In genomic region chr17:73118702-73119101, GRCm38 (mm10) we compare ENCODE assay signal across 29 mouse cellular contexts. TPM values are rescaled to one million over a fixed set of nuclear protein-coding genes. Genes with fewer than 3 reads are reported as not detected.
DNase-seq lines count a peak whose midpoint lies in the region; ATAC-seq lines count a peak whose summit lies in the region.
"Had no signal": no experiment of that assay in that cellular context is flagged by ENCODE, and none has a peak within 500 bp of the region (broad histone marks: within the 10 kb centered on the region; RNA-seq: fewer than 3 reads in every experiment).

No protein-coding gene starts in this region.

- intact Hi-C loops in heart, postnatal 14 days (cut with DNase I), result no loop called here

- H3K4me1 ChIP-seq in kidney, embryonic 14.5 days (ENCODE audit: control insufficient read depth, insufficient read depth, low read length), result no peaks in the 10 kb centered on the region; the same call in 1 of the 2 replicates
- H3K4me1 ChIP-seq: embryonic facial prominence, embryonic 10.5 days; forebrain, embryonic 15.5 days had no signal

- ATAC-seq in granulocyte monocyte progenitor cell, adult 5-6 weeks (replicated peaks; ENCODE audit: poor library complexity, severe bottlenecking), result peak; percentile 93
- ATAC-seq in megakaryocyte progenitor cell, adult 5-6 weeks (replicated peaks; ENCODE audit: poor library complexity), result peak; percentile 92
- ATAC-seq in kidney, embryonic 14.5 days (ENCODE audit: low FRiP score, low TSS enrichment), result no peak
- ATAC-seq: forebrain, embryonic 15.5 days; hindbrain, postnatal 0 days had no signal

- H3K9me3 ChIP-seq in kidney, embryonic 14.5 days (ENCODE audit: control insufficient read depth, low read length), result no peaks in the 10 kb centered on the region
- H3K9me3 ChIP-seq: embryonic facial prominence, embryonic 10.5 days; embryonic facial prominence, embryonic 13.5 days; forebrain, embryonic 12.5 days; forebrain, embryonic 15.5 days; heart, embryonic 10.5 days; heart, embryonic 13.5 days had no signal

- DNase-seq in heart, adult 11 months, result peak; percentile 55
- DNase-seq in heart, postnatal 14 days, result no peak
- peak; percentile 76 for DNase-seq in 416B (ENCODE audit: low read depth)
- DNase-seq in yolk sac, embryonic 10.5 days (ENCODE audit: low spot score), result no peak
- DNase-seq in spleen, postnatal 10 days (ENCODE audit: low spot score in 2 of 2), result no peak
- DNase-seq: adrenal gland, adult 2 months; adrenal gland, postnatal 14 days; B cell, adult 2 months; cerebellum, adult 11 months; cerebellum, adult 2 months; cerebellum, adult 9-11 months; cerebellum, postnatal 25 days; embryo, embryonic 11 days; gastrocnemius, postnatal 36 days; heart, adult 2 months; heart, postnatal 36 days had no signal

- H3K4me2 ChIP-seq in kidney, embryonic 14.5 days (replicated peaks; ENCODE audit: low read depth, low read length), result no peak overlapping the region
- H3K4me2 ChIP-seq: embryonic facial prominence, embryonic 13.5 days; forebrain, embryonic 12.5 days; forebrain, embryonic 15.5 days; heart, embryonic 13.5 days; hindbrain, embryonic 14.5 days had no signal

- no peak overlapping the region for H3K4me3 ChIP-seq in kidney, embryonic 14.5 days (ENCODE audit: low read length)
- H3K4me3 ChIP-seq: embryonic facial prominence, embryonic 10.5 days; embryonic facial prominence, embryonic 13.5 days; erythroblast, embryonic 14.5 days; forebrain, embryonic 12.5 days; forebrain, embryonic 15.5 days; heart, adult 2 months; heart, embryonic 10.5 days; heart, embryonic 13.5 days had no signal

- 71% methylated on average over 4 of the region's 4 CpGs for WGBS in kidney, embryonic 14.5 days

- no peaks in the 10 kb centered on the region for H3K27me3 ChIP-seq in kidney, embryonic 14.5 days (ENCODE audit: control insufficient read depth, insufficient read depth, low read length)
- H3K27me3 ChIP-seq: CH12.LX; embryonic facial prominence, embryonic 13.5 days; forebrain, embryonic 12.5 days; forebrain, embryonic 15.5 days; heart, embryonic 13.5 days had no signal

- no peak overlapping the region for H3K27ac ChIP-seq in kidney, embryonic 14.5 days (ENCODE audit: low read depth, low read length)
- H3K27ac ChIP-seq: embryonic facial prominence, embryonic 10.5 days; embryonic facial prominence, embryonic 13.5 days; forebrain, embryonic 12.5 days; forebrain, embryonic 15.5 days; heart, adult 2 months; heart, embryonic 10.5 days; heart, embryonic 13.5 days; hindbrain, embryonic 14.5 days; hindbrain, postnatal 0 days had no signal

- no peaks in the 10 kb centered on the region for H3K36me3 ChIP-seq in kidney, embryonic 14.5 days (ENCODE audit: control insufficient read depth, insufficient read depth, low read length)
- H3K36me3 ChIP-seq: embryonic facial prominence, embryonic 10.5 days; embryonic facial prominence, embryonic 13.5 days; forebrain, embryonic 12.5 days; forebrain, embryonic 15.5 days; heart, embryonic 13.5 days had no signal

- no peak overlapping the region for H3K9ac ChIP-seq in kidney, embryonic 14.5 days (ENCODE audit: low read depth, low read length)
- H3K9ac ChIP-seq: embryonic facial prominence, embryonic 13.5 days; forebrain, embryonic 12.5 days; forebrain, embryonic 15.5 days; heart, embryonic 13.5 days; hindbrain, embryonic 14.5 days had no signal

RNA-seq across cellular contexts. Expression of gene Lclat1, which starts 10.9 kb away (rescaled TPM):
- total RNA-seq in heart, postnatal 14 days (2021), result 100 to 1,000 TPM; 103 to 126 TPM
- total RNA-seq in granulocyte monocyte progenitor cell, adult 5-6 weeks (2014; fragmentation: Nextera tagmentation), result 14.3 and 27.5 TPM in 2 replicates
- 11.0 and 12.8 TPM in 2 replicates for total RNA-seq in granulocyte monocyte progenitor cell, adult 5-6 weeks (2017)
- total RNA-seq in megakaryocyte progenitor cell, adult 5-6 weeks (2015), result 25.8 and 29.4 TPM in 2 replicates
- 8.8 and 10.0 TPM in 2 replicates for total RNA-seq in megakaryocyte progenitor cell, adult 5-6 weeks (2017)
- 13.6 and 24.9 TPM in 2 replicates for polyA plus RNA-seq in kidney, embryonic 14.5 days (2014; fragmentation: Nextera tagmentation; extraction: Ambion mirVana)
- polyA plus RNA-seq: erythroblast, embryonic 14.5 days had no signal

Comparison
In these comparisons a context has a peak if more than half of its experiments do, and no peak if none do; other contexts are left out.
1. DNase-seq: peak in heart, adult 11 months (single experiment) and 416B (single experiment); none in heart, postnatal 14 days (0 of 2), yolk sac, embryonic 10.5 days (single experiment) and spleen, postnatal 10 days (0 of 2).